Mouse (Mus musculus) layer of hippocampus, adult 9-11 months (tissue): ENCODE results near the gene Cald1.

ENCODE experiments used
- DNase-seq: peaks from one replicate; pipeline ENCODE4 v3.0.0; 2022

Cald1 gene

DNA sequence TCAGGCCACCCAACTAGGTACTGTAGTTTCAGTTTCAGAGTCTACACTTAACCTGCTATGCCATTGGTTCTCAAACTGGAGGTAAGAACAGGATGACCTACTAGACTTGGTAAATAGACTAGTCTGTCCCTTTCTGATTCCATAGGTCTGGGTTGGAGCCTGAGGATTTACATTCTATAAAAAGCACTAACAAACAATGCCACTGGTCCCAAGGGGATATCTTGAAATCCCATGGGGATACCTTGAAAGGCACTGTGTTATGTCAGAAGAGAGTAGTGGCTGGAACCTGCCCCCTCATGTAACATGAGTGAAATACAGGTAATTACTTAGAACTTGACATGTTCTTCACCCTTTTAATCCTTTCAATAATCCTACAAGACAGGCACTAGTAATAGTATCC is 178.1 kb downstream of the Cald1 start:
- DNase-seq, result no peak

DNA sequence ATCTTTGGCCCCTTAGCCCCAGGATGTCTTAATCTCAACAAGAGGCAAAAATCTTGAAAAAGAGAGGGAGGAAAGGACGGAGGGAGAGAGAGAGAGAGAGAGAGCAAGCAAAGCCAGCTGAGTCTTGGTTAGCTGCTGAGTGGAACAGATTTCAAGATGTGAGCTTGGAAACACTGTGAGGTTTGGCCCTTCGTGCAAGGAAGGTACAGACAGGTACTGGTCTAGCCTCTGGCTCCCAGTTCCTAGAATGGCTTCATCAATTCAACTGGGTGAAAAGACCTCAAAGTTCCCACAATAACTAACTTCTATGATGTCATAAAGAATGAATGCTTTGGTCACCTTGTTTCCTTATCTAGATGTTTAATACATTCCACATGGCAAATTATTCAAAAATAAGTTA is 178.8 kb downstream of the Cald1 start:
- no peak for DNase-seq

DNA sequence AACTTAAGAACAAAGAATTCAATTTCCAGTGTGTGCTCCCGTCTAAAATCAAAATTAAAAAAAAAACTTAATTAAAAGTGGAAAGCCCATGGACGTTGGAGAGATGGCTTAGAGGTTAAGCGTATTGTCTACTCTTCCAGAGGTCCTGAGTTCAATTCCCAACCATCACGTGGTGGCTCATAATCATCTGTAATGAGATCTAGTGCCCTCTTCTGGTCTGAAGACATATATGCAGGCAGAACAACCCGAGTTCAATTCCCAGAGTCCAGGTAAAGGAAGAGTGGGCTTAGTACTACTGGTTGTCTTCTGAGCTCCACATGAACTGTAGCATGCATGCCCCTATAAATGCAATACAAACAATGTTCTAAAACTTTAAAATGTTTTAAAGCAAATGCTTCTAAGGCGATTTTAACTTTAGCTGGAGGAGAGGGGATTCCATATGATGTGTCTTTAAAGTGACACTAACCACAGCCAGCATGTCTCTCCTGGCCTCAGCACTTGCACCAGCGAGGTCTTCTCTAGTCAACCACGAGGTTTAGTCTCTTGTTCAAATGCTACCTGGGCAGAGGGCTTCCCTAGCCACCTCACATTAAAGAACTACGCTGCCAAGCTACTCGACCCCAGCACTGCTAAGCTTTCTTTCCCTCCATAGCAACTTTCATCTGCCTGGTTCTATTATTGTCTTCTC is 179.8 kb downstream of the Cald1 start:
- DNase-seq, result no peak

DNA sequence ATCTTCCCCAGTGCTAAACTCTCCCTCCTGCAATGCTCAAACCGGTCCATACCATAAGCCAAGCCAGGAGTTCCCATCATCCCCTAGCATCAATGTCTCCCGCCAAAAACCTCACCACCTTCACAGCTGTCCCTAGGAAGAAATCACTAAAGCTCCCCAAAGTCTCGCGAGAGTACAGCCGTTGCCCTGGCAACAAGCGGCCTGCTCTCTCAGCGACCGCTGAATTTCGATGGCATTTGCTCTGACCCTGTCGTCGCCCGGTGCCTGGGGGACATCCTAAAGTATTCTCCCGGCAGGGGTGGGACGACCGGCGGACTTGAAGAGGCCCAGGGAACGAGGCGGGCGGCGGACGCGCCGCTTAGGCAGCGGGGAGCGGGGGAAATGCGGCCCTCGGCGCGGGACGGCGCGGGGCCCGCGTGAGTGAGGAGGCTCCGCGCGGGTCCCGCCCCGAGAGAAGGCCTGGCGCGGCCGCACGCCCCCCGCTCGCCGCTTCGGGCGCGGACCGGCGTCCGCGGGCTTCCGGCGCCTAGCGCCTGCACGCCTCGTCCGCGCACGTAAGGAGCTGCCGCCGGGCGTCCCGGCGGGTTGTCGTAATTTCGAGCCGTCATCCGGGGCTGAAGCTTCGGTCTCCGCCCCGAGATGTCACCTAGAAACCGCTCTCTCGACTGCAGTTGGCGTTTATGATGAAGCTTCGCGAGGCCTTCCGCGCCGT is 182.1 kb downstream of the Cald1 start, which contains the start of gene Agbl3:
Agbl3 (plus strand) TSS at position 202 of the 712 bp plus-strand sequence.
- peak; percentile 93 for DNase-seq

DNA sequence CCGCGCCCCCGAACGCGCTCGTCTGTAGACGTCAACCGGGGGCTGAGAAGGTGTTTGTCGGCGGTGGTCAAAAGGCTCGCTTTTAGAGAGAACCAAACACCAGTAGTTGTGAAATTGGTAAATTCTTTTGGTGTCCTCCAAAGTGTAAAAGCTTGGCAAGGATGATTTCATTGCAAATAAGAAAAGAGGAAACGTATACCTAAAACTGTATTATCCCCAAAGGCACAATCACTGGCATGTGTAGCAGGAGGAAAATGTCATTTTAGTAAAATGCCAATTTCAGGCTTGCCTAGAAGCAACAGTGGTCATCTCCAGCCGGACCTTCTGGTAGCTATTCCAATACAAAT is 182.6 kb downstream of the Cald1 start:
- no peak for DNase-seq

DNA sequence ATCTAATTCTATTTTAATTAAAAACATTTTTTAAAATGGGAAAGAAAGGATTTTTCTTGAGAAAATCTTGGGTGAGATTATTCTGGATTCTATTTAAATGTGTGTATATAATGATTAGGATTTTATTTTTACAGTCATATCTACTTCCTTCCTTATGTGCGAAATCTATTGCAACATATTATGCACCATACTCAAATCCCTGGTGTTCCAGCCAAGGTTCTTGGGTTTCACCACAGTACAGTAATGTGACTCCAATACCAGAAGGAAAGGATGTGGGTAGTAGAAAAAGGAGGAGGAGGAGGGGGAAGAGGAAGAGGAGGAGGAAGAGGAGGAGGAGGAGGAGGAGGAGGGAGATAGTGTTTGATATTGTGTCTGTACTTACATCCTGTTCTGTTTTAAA is 184.2 kb downstream of the Cald1 start:
- no peak for DNase-seq

DNA sequence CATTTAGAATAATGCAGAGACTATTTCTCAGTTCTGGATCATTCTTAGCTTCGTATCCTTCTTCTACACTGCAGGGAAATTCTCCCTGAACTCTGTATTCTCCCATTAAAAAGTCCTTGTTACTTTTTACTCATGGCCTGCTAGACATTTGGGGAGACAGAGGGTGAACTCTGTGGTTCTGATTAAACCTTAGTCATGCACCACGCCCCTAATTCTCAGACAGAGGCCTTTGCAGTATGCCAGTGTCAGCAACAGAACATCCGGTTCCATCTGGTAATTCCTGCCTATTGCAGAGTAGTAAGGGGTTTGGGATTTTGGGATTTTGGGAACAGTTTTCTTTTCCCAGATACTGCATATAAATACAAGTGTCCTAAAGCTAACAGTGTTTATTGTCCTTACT is 198.6 kb downstream of the Cald1 start:
- no peak for DNase-seq

DNA sequence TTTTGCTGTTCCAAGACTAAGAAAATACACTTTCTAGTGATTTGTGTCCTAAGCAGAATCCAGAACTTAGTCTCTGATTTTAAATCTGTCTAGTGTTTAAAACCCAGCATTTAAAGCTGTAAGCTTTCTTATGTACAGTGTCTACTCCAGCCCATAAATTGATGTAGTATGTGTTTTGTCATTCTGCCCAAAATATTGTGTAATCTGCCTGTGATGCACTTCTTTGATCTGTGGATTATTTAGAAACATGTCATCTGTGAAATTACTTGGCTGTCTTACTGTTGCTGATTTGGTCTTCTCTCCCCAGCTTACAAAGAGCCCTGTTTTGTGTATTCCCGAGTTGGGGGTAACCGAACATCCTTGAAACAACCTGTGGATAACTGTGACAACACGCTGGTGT is 199.6 kb downstream of the Cald1 start:
- no peak for DNase-seq

DNA sequence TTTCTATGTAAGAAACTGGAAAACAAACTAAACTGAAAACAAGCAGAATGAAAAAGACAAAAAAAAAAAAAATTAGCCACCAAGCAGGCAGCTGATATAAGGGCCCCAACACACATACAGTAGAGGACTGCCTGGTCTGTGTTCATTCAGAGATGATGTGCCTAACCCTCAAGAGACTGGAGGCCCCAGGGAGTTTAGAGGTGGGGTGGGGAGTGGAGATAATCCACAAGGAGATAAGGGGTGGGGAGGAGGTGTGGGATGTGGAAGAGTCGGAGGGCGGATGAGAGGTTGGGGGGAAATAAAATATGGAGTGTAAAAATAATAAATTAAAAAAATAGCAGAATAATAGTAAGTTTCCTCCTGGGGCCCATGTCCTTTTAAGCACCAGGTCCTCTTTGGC is 207.3 kb downstream of the Cald1 start:
- no peak for DNase-seq

DNA sequence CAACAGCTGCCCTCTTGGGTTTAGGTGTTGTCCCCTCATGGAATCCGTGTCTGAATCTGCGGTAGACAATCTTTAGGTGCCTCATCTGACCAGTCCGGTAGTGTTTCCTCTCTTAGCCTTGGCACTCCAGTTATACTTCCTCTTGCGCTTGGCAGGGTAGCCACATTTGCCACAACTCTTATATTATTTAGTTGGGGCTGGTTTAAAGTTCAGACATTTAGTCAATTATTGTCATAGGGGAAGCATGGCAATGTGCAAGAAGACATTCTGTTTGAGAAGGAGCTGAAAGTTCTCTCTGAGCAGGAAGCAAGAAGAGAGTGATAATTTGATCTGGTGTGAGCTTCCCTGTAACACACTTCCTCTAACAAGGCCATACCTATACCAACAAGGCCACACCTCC is 212.4 kb downstream of the Cald1 start:
- DNase-seq, result no peak

DNA sequence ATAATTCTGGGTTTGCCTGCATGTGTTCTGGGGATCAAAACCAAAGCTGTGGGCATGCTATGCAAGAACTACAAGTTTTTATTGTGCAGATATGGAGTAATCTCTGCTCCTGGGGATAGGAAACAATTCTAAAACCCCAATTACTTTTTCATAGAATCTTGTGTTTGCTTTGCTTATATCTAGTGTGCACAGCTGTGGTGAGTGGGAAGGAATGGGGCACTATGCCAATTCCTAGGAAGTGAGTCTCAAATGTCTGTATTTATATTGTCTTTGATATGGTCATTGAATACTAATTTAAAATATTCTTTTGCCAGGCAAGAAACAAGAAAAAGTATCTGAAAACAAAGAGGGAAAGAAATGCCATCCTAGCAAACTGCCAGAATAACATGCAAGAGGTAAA is 226.1 kb downstream of the Cald1 start:
- peak; percentile 21 for DNase-seq
